Mouse (Mus musculus) NIH3T3 (cell line): ENCODE data around the gene Zdhhc19.
A peak's percentile ranks its signal among the peaks of the same experiment; 100 is the strongest.

Source experiments
- DNase-seq: peaks from one replicate; pipeline ENCODE4 v3.0.0-alpha.2; 2012; ENCODE audit warnings: low read depth

Gene Zdhhc19

GRCm38 (mm10) chr16:32516006-32516962 lies 20.2 kb downstream of the Zdhhc19 start:
- DNase-seq, result peak; percentile 51

- DNase-seq, result no peak
These were observed 21.9 kb downstream of the Zdhhc19 start for GRCm38 (mm10) chr16:32517785-32518481.

GRCm38 (mm10) chr16:32519656-32520371 lies 23.7 kb downstream of the Zdhhc19 start:
- no peak for DNase-seq

- DNase-seq, result no peak
These were observed 24.3 kb downstream of the Zdhhc19 start for GRCm38 (mm10) chr16:32520372-32520748.

- no peak for DNase-seq
These were observed 26.6 kb downstream of the Zdhhc19 start for GRCm38 (mm10) chr16:32522578-32523194.

- peak; percentile 72 for DNase-seq
These were observed 27.6 kb downstream of the Zdhhc19 start for GRCm38 (mm10) chr16:32523462-32524243.

- DNase-seq, result peak; percentile 17
These were observed 28.2 kb downstream of the Zdhhc19 start for GRCm38 (mm10) chr16:32524244-32524615.

GRCm38 (mm10) chr16:32526906-32527305 lies 30.8 kb downstream of the Zdhhc19 start:
- no peak for DNase-seq

GRCm38 (mm10) chr16:32532878-32533826 lies 37.1 kb downstream of the Zdhhc19 start:
- no peak for DNase-seq

GRCm38 (mm10) chr16:32535157-32535751 lies 39.2 kb downstream of the Zdhhc19 start:
- no peak for DNase-seq

GRCm38 (mm10) chr16:32537867-32538660 lies 42.0 kb downstream of the Zdhhc19 start:
- DNase-seq, result no peak

- no peak for DNase-seq
These were observed 42.7 kb downstream of the Zdhhc19 start for GRCm38 (mm10) chr16:32538761-32539255.

GRCm38 (mm10) chr16:32541338-32542179 lies 45.5 kb downstream of the Zdhhc19 start:
- DNase-seq, result peak; percentile 48

GRCm38 (mm10) chr16:32543422-32543821 lies 47.4 kb downstream of the Zdhhc19 start:
- DNase-seq, result no peak

- no peak for DNase-seq
These were observed 51.3 kb downstream of the Zdhhc19 start for GRCm38 (mm10) chr16:32547156-32548068.

GRCm38 (mm10) chr16:32550084-32550483 lies 54.0 kb downstream of the Zdhhc19 start:
- DNase-seq, result no peak

GRCm38 (mm10) chr16:32550487-32550886 lies 54.4 kb downstream of the Zdhhc19 start:
- no peak for DNase-seq
